Mouse (Mus musculus) embryonic facial prominence, embryonic 12.5 days (tissue): ENCODE data around the gene Cdh13. TPM values are rescaled to one million over a fixed set of nuclear protein-coding genes. Genes with fewer than 3 reads are reported as not detected.

Experiments
- ATAC-seq: fragments of 200-750 bp; cut with Nextera tagmentation; 2 replicates; pipeline ENCODE4 v1.8.0; 2017; ENCODE audit not compliant: insufficient number of reproducible peaks, insufficient read depth, low FRiP score, low TSS enrichment
- H3K27ac ChIP-seq: fragments of 300-500 bp; sonication (generic); 2 replicates; pipeline ENCODE4 v1.5.1; 2016; ENCODE audit warnings: mild to moderate bottlenecking
- H3K27me3 ChIP-seq: fragments of 300-500 bp; sonication (generic); 2 replicates; pipeline ENCODE4 v1.6.1; 2016; ENCODE audit warnings: mild to moderate bottlenecking, moderate library complexity
- H3K36me3 ChIP-seq: fragments of 300-500 bp; sonication (generic); 2 replicates; pipeline ENCODE4 v1.6.1; 2016; ENCODE audit warnings: mild to moderate bottlenecking
- H3K4me1 ChIP-seq: fragments of 300-500 bp; sonication (generic); 2 replicates; pipeline ENCODE4 v1.6.1; 2016
- H3K4me2 ChIP-seq: fragments of 300-500 bp; sonication (generic); replicated peaks from 2 replicates; pipeline ENCODE4 v1.6.1; 2016; ENCODE audit warnings: mild to moderate bottlenecking, moderate library complexity
- H3K4me3 ChIP-seq: fragments of 300-500 bp; sonication (generic); 2 replicates; pipeline ENCODE4 v1.5.1; 2016; ENCODE audit warnings: mild to moderate bottlenecking
- H3K9ac ChIP-seq: fragments of 300-500 bp; sonication (generic); 2 replicates; pipeline ENCODE4 v1.6.1; 2016; ENCODE audit warnings: mild to moderate bottlenecking, moderate library complexity
- H3K9me3 ChIP-seq: fragments of 300-500 bp; sonication (generic); 2 replicates; pipeline ENCODE4 v1.6.1; 2016; ENCODE audit warnings: mild to moderate bottlenecking, moderate library complexity
- WGBS: fragments of 180-500 bp; shearing (Covaris S2); methylation state at CpG from one replicate; pipeline ENCODE4 v1.1.7; 2016; 5-methylcytosine and 5-hydroxymethylcytosine counted together
- polyA plus RNA-seq: library from polyadenylated mRNA; unstranded; fragments of >200 nt; fragmentation: Nextera tagmentation; extraction: Ambion mirVana; gene quantifications from 2 replicates; pipeline ENCODE4 v1.2.1, GENCODE M21; 2016

Gene Cdh13
- polyA plus RNA-seq, 1 experiment from 2014 or later: 10.6 TPM

DNA sequence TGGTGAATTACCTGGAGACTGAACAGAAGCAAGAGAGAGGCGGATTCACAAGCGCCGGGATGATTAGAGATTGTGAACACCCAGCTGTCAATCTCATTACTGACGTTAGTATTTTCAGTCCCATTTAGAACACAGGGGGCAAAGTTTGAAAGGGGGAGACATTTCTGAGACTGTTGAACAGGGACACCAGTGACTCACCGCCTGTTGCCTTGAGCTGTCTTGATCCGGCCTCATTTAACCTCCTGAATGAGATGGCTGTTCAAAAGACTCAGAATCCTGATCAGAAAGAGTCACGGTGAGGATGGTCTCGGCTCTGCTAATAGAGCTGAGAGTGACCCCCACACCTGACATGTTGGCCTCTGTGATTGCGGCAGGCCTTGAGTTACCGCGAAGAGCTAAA lies 754.0 kb downstream of the Cdh13 start:
- 86% methylated on average over 11 of the region's 11 CpGs for WGBS
- Histone ChIP-seq H3K9ac (no peak overlapping the region), H3K4me3 (no peak overlapping the region), H3K27me3 (no peaks in the 10 kb centered on the region), H3K4me2 (no peak overlapping the region), H3K9me3 (no peaks in the 10 kb centered on the region), H3K36me3 (no peaks in the 10 kb centered on the region), H3K27ac (no peak overlapping the region), H3K4me1 (no peaks in the 10 kb centered on the region)
- ATAC-seq: no peak

DNA sequence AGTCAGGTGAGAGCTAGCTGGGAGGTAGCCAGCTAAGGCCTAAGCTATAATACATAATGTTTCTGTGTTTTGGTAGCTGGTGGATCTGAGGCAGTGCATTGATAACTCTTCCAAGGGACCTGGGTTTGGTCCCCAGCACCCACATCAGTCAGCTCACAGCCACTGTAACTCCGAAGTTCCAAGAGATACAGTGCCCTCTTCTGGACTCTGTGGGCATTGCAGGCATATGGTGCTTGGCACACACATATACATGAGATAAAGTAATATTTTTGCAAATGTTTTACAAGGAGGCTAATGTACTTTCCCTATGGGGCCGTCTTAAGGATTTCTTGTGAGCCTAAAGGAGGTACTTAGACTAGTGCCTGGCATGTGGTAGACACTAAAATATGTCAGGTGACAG lies 755.8 kb downstream of the Cdh13 start:
- Histone ChIP-seq H3K9ac (no peak overlapping the region), H3K4me1 (no peaks in the 10 kb centered on the region), H3K27ac (no peak overlapping the region), H3K36me3 (no peaks in the 10 kb centered on the region), H3K4me2 (no peak overlapping the region), H3K9me3 (no peaks in the 10 kb centered on the region), H3K4me3 (no peak overlapping the region), H3K27me3 (no peaks in the 10 kb centered on the region)
- ATAC-seq: no peak
- 84% methylated on average over 2 of the region's 2 CpGs for WGBS

DNA sequence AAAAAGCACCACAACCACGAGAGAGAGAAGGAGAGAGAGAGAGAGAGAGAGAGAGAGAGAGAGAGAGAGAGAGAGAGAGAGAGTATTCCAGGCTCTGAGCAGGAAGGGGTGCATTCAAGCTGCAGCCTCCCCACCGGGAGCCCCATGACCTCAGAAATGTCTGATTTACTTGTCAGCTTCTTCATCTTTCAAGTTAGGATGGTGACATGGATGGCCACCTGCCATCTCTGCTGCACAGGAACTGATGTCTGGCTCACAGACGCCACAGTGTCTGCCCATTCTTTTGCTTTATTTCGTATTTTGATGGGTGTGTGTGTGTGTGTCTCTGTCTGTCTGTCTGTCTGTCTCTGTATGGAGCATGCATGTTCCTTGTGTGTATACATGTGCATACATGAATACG lies 774.3 kb downstream of the Cdh13 start:
- Histone ChIP-seq H3K4me2 (no peak overlapping the region), H3K9me3 (no peaks in the 10 kb centered on the region), H3K27me3 (no peaks in the 10 kb centered on the region), H3K27ac (no peak overlapping the region), H3K4me3 (no peak overlapping the region), H3K4me1 (no peaks in the 10 kb centered on the region), H3K36me3 (no peaks in the 10 kb centered on the region), H3K9ac (no peak overlapping the region)
- no peak for ATAC-seq
- 64% methylated on average over 5 of the region's 5 CpGs for WGBS

DNA sequence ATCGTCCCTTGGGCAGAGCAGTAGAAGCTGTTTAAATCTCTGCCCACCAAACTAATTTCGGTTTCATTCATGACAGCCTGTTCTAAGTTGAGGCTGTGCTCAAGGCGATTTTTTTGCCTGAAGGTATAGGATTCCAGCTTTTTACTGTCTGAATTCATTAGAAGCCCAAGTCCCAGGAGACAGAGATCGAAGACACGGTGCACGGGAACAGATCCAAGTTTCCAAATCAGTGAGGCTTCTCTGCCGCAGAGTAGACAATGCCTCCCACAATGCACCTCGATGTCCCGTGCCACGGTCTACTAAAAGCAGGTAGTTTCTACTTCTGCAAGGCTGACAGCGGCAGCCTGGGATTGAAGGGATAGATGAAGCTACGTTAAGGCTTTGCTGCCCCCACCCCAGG lies 778.1 kb downstream of the Cdh13 start:
- H3K4me3 ChIP-seq: no peak overlapping the region
- no peaks in the 10 kb centered on the region for H3K27me3 ChIP-seq
- no peak overlapping the region for H3K4me2 ChIP-seq
- WGBS: 65% methylated on average over 12 of the region's 12 CpGs
- no peaks in the 10 kb centered on the region for H3K4me1 ChIP-seq
- no peak overlapping the region for H3K9ac ChIP-seq
- ATAC-seq: no peak
- no peaks in the 10 kb centered on the region for H3K36me3 ChIP-seq
- H3K9me3 ChIP-seq: no peaks in the 10 kb centered on the region
- H3K27ac ChIP-seq: no peak overlapping the region

DNA sequence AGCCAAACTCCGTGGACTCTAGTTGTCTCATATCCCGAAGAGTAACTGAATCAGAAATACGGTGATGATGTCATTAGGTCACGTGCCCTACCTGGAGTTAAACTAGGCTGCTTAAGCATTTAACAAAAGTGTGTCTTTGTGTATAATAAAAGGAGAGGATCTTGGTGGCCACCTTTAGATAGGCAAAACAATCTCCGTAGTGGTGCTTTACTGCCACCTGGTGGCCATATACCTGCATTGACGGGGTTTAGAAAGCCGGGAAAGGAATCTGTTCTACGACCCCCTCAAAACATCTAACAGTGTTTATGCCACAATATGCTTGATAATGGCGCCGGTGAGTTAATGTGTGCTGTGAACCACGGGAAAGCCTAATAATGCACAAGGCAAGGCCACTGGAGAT lies 781.0 kb downstream of the Cdh13 start:
- H3K9ac ChIP-seq: no peak overlapping the region
- no peak for ATAC-seq
- 19% methylated on average over 11 of the region's 11 CpGs for WGBS
- H3K4me3 ChIP-seq: no peak overlapping the region
- H3K9me3 ChIP-seq: no peaks in the 10 kb centered on the region
- no peak overlapping the region for H3K4me2 ChIP-seq
- H3K27ac ChIP-seq: no peak overlapping the region
- no peaks in the 10 kb centered on the region for H3K4me1 ChIP-seq
- H3K27me3 ChIP-seq: no peaks in the 10 kb centered on the region
- no peaks in the 10 kb centered on the region for H3K36me3 ChIP-seq

DNA sequence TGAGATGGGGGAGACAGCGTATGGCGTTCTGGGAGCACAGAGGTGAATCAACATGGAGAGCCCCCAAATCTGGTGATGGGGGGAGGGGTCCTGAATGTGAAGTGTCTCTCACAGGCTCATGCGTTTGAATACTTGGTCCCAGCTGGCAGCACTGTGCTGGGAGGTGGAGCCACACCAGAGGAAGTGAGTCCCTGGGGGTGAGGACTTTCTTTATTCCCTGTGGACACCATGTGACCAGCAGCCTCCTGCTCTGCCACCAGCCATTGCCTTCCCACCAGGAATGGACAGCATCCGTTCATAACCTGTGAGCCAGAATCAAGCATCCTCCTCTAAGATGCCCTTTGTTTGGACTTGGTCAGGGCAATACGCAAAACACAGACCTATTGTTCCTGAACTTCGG lies 788.8 kb downstream of the Cdh13 start:
- no peaks in the 10 kb centered on the region for H3K36me3 ChIP-seq
- WGBS: 64% methylated on average over 6 of the region's 6 CpGs
- no peak overlapping the region for H3K9ac ChIP-seq
- ATAC-seq: no peak
- no peak overlapping the region for H3K4me3 ChIP-seq
- H3K27me3 ChIP-seq: no peaks in the 10 kb centered on the region
- H3K27ac ChIP-seq: no peak overlapping the region
- peaks cover 7% of the 10 kb centered on the region; the same call in 1 of the 2 replicates for H3K4me1 ChIP-seq
- H3K9me3 ChIP-seq: no peaks in the 10 kb centered on the region
- H3K4me2 ChIP-seq: no peak overlapping the region

DNA sequence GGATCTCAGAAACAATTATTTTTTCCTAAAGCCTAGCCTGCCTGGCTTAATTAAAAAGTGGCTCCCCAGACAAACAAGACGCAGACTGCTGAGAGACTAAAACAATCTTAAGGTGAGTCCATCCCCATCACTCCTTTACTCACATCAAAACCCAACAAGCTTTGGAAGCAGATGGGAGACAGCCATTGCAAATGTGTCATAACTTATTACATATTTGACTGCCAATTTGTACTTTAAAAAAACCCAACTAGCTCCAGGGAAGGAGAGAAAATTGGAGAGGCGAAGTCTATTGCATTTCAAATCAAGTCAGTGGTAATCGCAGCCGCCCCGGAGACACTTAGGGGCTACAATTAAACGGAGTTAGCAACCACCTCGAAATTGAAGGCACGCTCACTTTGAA lies 801.5 kb downstream of the Cdh13 start:
- H3K9ac ChIP-seq: no peak overlapping the region
- H3K36me3 ChIP-seq: no peaks in the 10 kb centered on the region
- ATAC-seq: no peak
- WGBS: 84% methylated on average over 8 of the region's 8 CpGs
- no peak overlapping the region for H3K4me2 ChIP-seq
- H3K9me3 ChIP-seq: no peaks in the 10 kb centered on the region
- H3K27me3 ChIP-seq: no peaks in the 10 kb centered on the region
- H3K27ac ChIP-seq: no peak overlapping the region
- H3K4me3 ChIP-seq: no peak overlapping the region
- no peaks in the 10 kb centered on the region for H3K4me1 ChIP-seq

DNA sequence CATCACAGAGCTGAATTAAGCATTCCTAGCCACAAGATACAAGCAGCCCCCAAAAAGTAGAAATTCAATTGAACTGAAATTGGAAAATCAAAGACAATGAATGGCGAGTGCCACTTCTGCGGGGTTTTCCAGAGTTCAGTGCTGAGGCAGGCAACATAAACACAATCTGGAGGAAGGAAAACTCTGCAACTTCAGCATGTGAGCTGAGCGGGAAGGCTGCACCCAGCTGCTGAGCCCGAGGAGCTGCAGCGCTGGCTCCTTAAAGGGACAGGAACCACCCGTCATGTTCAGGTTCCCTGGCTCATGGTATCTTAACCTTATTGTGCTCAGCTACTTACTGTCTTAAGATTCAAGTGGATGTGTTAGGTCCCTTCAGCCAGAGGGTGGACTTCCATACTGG lies 814.7 kb downstream of the Cdh13 start:
- H3K36me3 ChIP-seq: no peaks in the 10 kb centered on the region
- no peak overlapping the region for H3K9ac ChIP-seq
- no peaks in the 10 kb centered on the region for H3K9me3 ChIP-seq
- peaks cover 8% of the 10 kb centered on the region for H3K4me1 ChIP-seq
- H3K4me3 ChIP-seq: no peak overlapping the region
- H3K4me2 ChIP-seq: no peak overlapping the region
- 21% methylated on average over 6 of the region's 6 CpGs for WGBS
- H3K27ac ChIP-seq: no peak overlapping the region
- ATAC-seq: no peak
- no peaks in the 10 kb centered on the region for H3K27me3 ChIP-seq

DNA sequence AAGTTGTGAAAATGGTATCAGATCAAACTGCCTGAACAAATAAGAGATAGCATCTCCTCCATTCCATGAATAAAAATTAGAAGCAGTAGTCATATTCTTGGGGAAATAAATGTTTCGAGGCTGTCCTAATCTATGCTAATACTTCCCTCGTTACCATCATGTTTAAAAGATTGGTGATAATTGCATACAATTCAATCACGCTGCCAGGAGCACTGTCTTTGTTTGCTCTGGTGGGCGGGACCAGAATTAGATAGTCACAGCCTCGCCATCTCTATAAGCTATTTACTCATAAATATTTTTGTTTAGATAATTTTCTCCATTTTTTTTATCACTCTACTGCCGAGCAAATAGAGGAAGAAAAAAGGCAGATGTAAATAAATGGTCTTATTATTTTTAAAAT lies 819.3 kb downstream of the Cdh13 start:
- Histone ChIP-seq H3K27ac (no peak overlapping the region), H3K27me3 (no peaks in the 10 kb centered on the region), H3K9me3 (no peaks in the 10 kb centered on the region), H3K4me2 (no peak overlapping the region), H3K9ac (no peak overlapping the region), H3K36me3 (no peaks in the 10 kb centered on the region), H3K4me3 (no peak overlapping the region), H3K4me1 (peaks cover 8% of the 10 kb centered on the region)
- WGBS: 78% methylated on average over 6 of the region's 6 CpGs
- no peak for ATAC-seq

DNA sequence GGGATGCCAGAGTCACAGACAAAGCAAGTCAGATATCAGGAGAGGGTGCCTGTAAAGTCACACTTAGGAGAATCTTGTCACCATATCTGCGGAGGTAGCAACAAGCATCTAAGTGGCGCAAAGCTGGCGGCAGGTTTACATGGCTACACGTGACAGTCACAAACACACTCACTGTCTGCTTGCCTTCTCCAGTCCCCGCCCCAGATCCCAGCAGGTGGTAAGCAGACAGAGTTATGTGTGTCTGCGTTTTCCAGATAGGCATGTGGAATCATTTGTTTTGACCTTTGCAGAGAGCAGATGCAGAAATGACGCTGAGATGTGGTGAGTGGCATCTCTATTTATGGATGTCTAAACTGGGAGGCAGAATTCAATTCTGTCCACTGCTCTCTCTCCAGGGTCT lies 826.1 kb downstream of the Cdh13 start:
- Histone ChIP-seq H3K36me3 (no peaks in the 10 kb centered on the region), H3K4me1 (0 out of 2 replicates have a peak, but pooled peaks cover 2% of the 10 kb centered on the region)
- WGBS: 80% methylated on average over 7 of the region's 7 CpGs

DNA sequence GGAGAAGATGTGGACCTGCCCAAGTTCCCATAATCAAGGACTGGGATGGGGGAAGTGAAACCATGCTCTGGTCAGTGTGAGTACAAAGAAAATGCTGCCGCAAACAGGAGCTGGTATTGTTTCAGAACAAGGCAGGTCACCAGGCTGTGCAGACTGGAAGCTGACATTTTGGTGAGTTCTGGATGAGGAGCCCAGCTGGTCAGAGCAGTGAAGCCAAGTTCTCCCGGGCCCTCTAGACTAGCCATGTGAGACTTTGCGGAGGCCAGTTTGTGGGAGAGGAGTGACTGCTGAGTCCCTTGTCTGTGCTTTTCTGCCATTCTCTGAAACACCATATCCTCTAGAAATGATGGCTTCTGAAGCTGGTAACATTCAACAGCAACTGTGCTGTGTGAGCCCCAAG lies 829.3 kb downstream of the Cdh13 start:
- Histone ChIP-seq H3K4me2 (no peak overlapping the region), H3K27me3 (no peaks in the 10 kb centered on the region), H3K9ac (no peak overlapping the region), H3K4me3 (no peak overlapping the region), H3K4me1 (0 out of 2 replicates have a peak, but pooled peaks cover 2% of the 10 kb centered on the region), H3K36me3 (no peaks in the 10 kb centered on the region), H3K9me3 (no peaks in the 10 kb centered on the region), H3K27ac (no peak overlapping the region)
- 87% methylated on average over 3 of the region's 3 CpGs for WGBS
- ATAC-seq: no peak

More for the DNA sequence above, 826.1 kb downstream of the Cdh13 start:
- H3K9me3 ChIP-seq: no peaks in the 10 kb centered on the region
- no peak overlapping the region for H3K4me3 ChIP-seq
- ATAC-seq: no peak
- no peak overlapping the region for H3K9ac ChIP-seq
- no peaks in the 10 kb centered on the region for H3K27me3 ChIP-seq
- H3K4me2 ChIP-seq: no peak overlapping the region
- H3K27ac ChIP-seq: no peak overlapping the region

DNA sequence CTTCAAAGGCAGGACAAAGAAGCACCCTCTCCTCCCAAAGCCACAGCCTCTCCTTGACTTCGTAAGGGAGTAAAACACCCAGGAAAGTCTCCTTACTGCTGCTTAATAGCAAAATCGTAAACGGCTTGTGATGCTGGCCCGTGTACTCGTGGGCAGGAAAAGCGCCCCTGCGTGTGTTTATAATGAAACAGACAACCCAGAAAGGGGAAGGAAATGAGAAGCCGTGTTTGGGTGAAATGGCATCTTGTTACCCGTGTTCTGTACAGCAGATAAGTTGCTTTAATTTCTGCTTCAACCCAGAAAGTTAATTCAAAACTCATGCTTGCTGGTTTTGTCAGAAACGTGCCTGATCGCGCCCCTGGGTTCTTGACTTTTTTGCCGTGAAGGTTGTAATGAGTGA lies 837.7 kb downstream of the Cdh13 start:
- Histone ChIP-seq H3K4me2 (peak overlapping the region; percentile 12; the same call in 1 of the 2 replicates), H3K9ac (no peak overlapping the region), H3K4me3 (no peak overlapping the region), H3K4me1 (peaks cover 10% of the 10 kb centered on the region), H3K27ac (no peak overlapping the region), H3K36me3 (no peaks in the 10 kb centered on the region), H3K9me3 (no peaks in the 10 kb centered on the region), H3K27me3 (no peaks in the 10 kb centered on the region)
- ATAC-seq: no peak
- WGBS: 50% methylated on average over 13 of the region's 13 CpGs

DNA sequence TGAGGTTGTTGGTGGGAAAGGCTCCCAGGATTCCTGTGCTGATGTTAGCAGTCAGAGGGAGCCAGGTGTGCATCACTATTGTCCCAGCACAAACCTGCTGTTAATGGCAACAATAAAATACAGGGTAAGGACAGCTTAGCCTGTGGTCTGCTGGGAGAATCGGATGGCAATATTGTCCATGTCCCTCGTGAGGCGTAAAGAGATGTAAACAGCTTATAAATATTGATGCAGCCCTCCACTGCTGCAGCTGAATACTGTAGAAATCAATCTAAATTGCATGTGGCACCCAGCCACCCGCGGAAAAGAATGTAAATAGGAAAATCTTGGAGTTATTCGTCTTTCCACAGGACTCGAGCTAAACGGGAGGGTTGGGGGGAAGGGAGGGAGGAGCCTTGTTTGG lies 844.3 kb downstream of the Cdh13 start:
- Histone ChIP-seq H3K4me3 (no peak overlapping the region), H3K27me3 (no peaks in the 10 kb centered on the region), H3K27ac (no peak overlapping the region), H3K9me3 (no peaks in the 10 kb centered on the region), H3K4me1 (no peaks in the 10 kb centered on the region), H3K36me3 (no peaks in the 10 kb centered on the region), H3K9ac (no peak overlapping the region), H3K4me2 (no peak overlapping the region)
- WGBS: 59% methylated on average over 8 of the region's 8 CpGs
- ATAC-seq: no peak
